Mouse (Mus musculus) myocyte (in vitro differentiated cells): ENCODE data around the gene Tnni2.

Source experiments
- E2F4 ChIP-seq: IDR thresholded peaks from one replicate; pipeline ENCODE4 v1.6.1; 2011; ENCODE audit warnings: mild to moderate bottlenecking, control low read depth, moderate library complexity; ENCODE audit not compliant: insufficient read depth
- MAX ChIP-seq: IDR thresholded peaks from one replicate; pipeline ENCODE4 v1.6.1; 2011; ENCODE audit warnings: low read depth, mild to moderate bottlenecking, control low read depth
- MYOD1 ChIP-seq, 3 experiments: IDR thresholded peaks; one replicate each; pipeline ENCODE4 v1.6.1; 2011; ENCODE audit warnings: control low read depth in 2 of 3, low read depth in 2 of 3, mild to moderate bottlenecking in 2 of 3, moderate library complexity in 1 of 3; ENCODE audit not compliant: insufficient read length in 2 of 3, control insufficient read depth in 1 of 3
- MYOG ChIP-seq, 3 experiments: IDR thresholded peaks; one replicate each; pipeline ENCODE4 v1.6.1; 2011; ENCODE audit warnings: control low read depth in 2 of 3, low read depth in 2 of 3, mild to moderate bottlenecking in 2 of 3; ENCODE audit not compliant: insufficient read length in 2 of 3, control insufficient read depth in 1 of 3, insufficient read depth in 1 of 3
- POLR2A ChIP-seq: IDR thresholded peaks from one replicate; pipeline ENCODE4 v1.6.1; 2011; ENCODE audit warnings: low read depth, mild to moderate bottlenecking, control low read depth, moderate library complexity; ENCODE audit not compliant: insufficient read length
- POLR2AphosphoS2 ChIP-seq: IDR thresholded peaks from one replicate; pipeline ENCODE4 v1.6.1; 2011; ENCODE audit warnings: low read depth, control low read depth; ENCODE audit not compliant: insufficient read length
- SRF ChIP-seq: IDR thresholded peaks from one replicate; pipeline ENCODE4 v1.6.1; 2011; ENCODE audit warnings: low read depth; ENCODE audit not compliant: control insufficient read depth, insufficient read length
- USF1 ChIP-seq: IDR thresholded peaks from one replicate; pipeline ENCODE4 v1.6.1; 2011; ENCODE audit warnings: low read depth, mild to moderate bottlenecking, control low read depth, moderate library complexity

- TF ChIP-seq POLR2A (no peak), E2F4 (no peak), MYOD1 (IDR thresholded peaks at IDR 0.05; ENCODE audit: control insufficient read depth in 1 of 3, insufficient read length in 2 of 3, low read depth in 2 of 3) (no peak), USF1 (no peak), MAX (no peak), MYOG (IDR thresholded peaks at IDR 0.05; ENCODE audit: control insufficient read depth in 1 of 3, insufficient read depth in 1 of 3, insufficient read length in 2 of 3, low read depth in 2 of 3) (no peak), POLR2AphosphoS2 (no peak), SRF (no peak)
These were observed 38.0 kb upstream of the Tnni2 start for GRCm38 (mm10) chr7:142403591-142403990.
